Mouse (Mus musculus) embryonic facial prominence, embryonic 14.5 days (tissue): ENCODE measurements at regions not wholly inside any gene's neighbourhood (a gene's known extent, or its start where the extent isn't known, plus 50 kb on each side); places are given as distances from the start of the nearest gene placed in this dataset.

Source experiments
- ATAC-seq: fragments of 200-750 bp; cut with Nextera tagmentation; 2 replicates; pipeline ENCODE4 v1.8.0; 2017; ENCODE audit warnings: low read depth, moderate number of reproducible peaks, moderate TSS enrichment
- DNase-seq: peaks from one replicate; pipeline ENCODE4 v3.0.0-alpha.2; 2015; ENCODE audit warnings: low spot score
- H3K27ac ChIP-seq: fragments of 300-500 bp; sonication (generic); replicated peaks from 2 replicates; pipeline ENCODE4 v1.5.1; 2014; ENCODE audit warnings: low read depth, mild to moderate bottlenecking, low read length, moderate library complexity
- H3K27me3 ChIP-seq: fragments of 300-500 bp; sonication (generic); replicated peaks from 2 replicates; pipeline ENCODE4 v1.6.1; 2014; ENCODE audit warnings: low read length; ENCODE audit not compliant: control insufficient read depth, insufficient read depth
- H3K36me3 ChIP-seq: fragments of 300-500 bp; sonication (generic); 2 replicates; pipeline ENCODE4 v1.6.1; 2014; ENCODE audit warnings: low read length, mixed read lengths; ENCODE audit not compliant: control insufficient read depth, insufficient read depth
- H3K4me1 ChIP-seq: fragments of 300-500 bp; sonication (generic); 2 replicates; pipeline ENCODE4 v1.6.1; 2014; ENCODE audit warnings: antibody characterized with exemption, low read length; ENCODE audit not compliant: control insufficient read depth, insufficient read depth
- H3K4me2 ChIP-seq: fragments of 300-500 bp; sonication (generic); 2 replicates; pipeline ENCODE4 v1.6.1; 2014; ENCODE audit warnings: low read depth, mild to moderate bottlenecking, low read length, moderate library complexity, mixed read lengths
- H3K4me3 ChIP-seq: fragments of 300-500 bp; sonication (generic); 2 replicates; pipeline ENCODE4 v1.5.1; 2014; ENCODE audit warnings: low read depth, mild to moderate bottlenecking, low read length
- H3K9ac ChIP-seq: fragments of 300-500 bp; sonication (generic); 2 replicates; pipeline ENCODE4 v1.6.1; 2014; ENCODE audit warnings: low read depth, mild to moderate bottlenecking, low read length, moderate library complexity, mixed read lengths
- H3K9me3 ChIP-seq: fragments of 300-500 bp; sonication (generic); 2 replicates; pipeline ENCODE4 v1.6.1; 2016; ENCODE audit warnings: low read length; ENCODE audit not compliant: control insufficient read depth
- WGBS: fragments of 180-500 bp; shearing (Covaris S2); extraction: QIAGEN DNeasy Blood & Tissue Kit; methylation state at CpG from one replicate; pipeline ENCODE4 v1.1.7; 2014; 5-methylcytosine and 5-hydroxymethylcytosine counted together

- Histone ChIP-seq H3K4me3 (no peak overlapping the region), H3K9me3 (no peaks in the 10 kb centered on the region), H3K9ac (no peak overlapping the region), H3K36me3 (no peaks in the 10 kb centered on the region), H3K4me2 (no peak overlapping the region), H3K27ac (no peak overlapping the region), H3K27me3 (no peaks in the 10 kb centered on the region), H3K4me1 (0 out of 2 replicates have a peak, but pooled peaks cover 7% of the 10 kb centered on the region)
- WGBS: 52% methylated on average over 2 of the region's 2 CpGs
- peak; percentile 52 for DNase-seq
- ATAC-seq: 0 out of 2 replicates have a peak, but pooled peaks have one; percentile 26
Measured at GRCm38 (mm10) chr13:90798381-90798780, 106.8 kb downstream of the Atp6ap1l start.

DNA sequence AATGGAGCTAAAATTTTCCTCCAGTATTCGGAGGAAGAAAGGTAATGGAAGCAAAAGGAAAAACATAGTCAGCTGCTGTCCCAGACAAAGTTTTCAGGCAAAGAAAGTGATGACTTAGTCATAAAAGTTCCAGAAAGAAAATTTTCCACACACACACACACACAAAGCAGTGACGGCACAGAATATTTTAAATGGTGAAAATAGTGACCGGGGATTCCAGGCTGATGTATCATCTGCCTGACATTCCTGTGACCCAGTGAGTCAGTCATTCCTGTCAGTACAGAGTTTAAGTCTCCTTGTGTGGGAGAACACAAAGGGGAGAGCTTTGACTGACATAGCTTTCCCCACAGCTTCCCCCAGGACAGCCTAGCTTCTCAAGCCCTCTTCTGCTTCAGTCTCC lies 107.9 kb downstream of the Atp6ap1l start:
- no peaks in the 10 kb centered on the region for H3K36me3 ChIP-seq
- H3K9ac ChIP-seq: no peak overlapping the region
- 0 out of 2 replicates have a peak overlapping the region, but pooled peaks have one; percentile 48 for H3K27ac ChIP-seq
- WGBS: 85% methylated on average over 3 of the region's 3 CpGs
- no peak overlapping the region for H3K4me3 ChIP-seq
- no peaks in the 10 kb centered on the region for H3K9me3 ChIP-seq
- H3K27me3 ChIP-seq: no peaks in the 10 kb centered on the region
- DNase-seq (no peak), ATAC-seq (no peak)
- no peak overlapping the region for H3K4me2 ChIP-seq
- H3K4me1 ChIP-seq: 0 out of 2 replicates have a peak, but pooled peaks cover 7% of the 10 kb centered on the region

DNA sequence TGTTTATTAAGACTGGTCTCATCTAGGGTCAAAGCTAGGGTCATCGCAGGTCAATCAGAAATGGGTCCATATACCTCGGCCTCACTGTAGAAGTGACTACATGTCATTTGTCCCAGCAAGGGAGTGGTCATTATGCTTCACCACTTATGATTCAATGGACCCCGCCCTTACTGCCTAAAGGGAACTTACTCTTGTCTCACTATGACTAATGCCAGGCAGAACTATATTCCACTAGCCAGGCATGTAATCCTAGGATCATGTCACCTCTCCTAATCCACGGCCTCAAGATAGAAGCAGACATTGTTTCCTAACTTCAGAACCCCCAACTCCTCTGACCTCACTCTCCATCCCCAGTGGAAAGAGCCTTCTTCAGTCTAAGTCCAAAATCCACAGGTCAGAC lies 108.3 kb downstream of the Atp6ap1l start:
- H3K27ac ChIP-seq: no peak overlapping the region
- 83% methylated on average over 4 of the region's 4 CpGs for WGBS
- ATAC-seq (no peak), DNase-seq (no peak)
- H3K9me3 ChIP-seq: no peaks in the 10 kb centered on the region
- no peak overlapping the region for H3K9ac ChIP-seq
- H3K36me3 ChIP-seq: no peaks in the 10 kb centered on the region
- H3K4me3 ChIP-seq: no peak overlapping the region
- H3K4me1 ChIP-seq: 0 out of 2 replicates have a peak, but pooled peaks cover 7% of the 10 kb centered on the region
- H3K27me3 ChIP-seq: no peaks in the 10 kb centered on the region
- H3K4me2 ChIP-seq: no peak overlapping the region

- H3K36me3 ChIP-seq: no peaks in the 10 kb centered on the region
Measured at GRCm38 (mm10) chr13:90782435-90782834, 122.7 kb downstream of the Atp6ap1l start.

GRCm38 (mm10) chr13:90781974-90782373 lies 123.2 kb downstream of the Atp6ap1l start:
- Histone ChIP-seq H3K36me3 (no peaks in the 10 kb centered on the region), H3K27ac (no peak overlapping the region), H3K4me3 (no peak overlapping the region), H3K27me3 (no peaks in the 10 kb centered on the region), H3K4me1 (0 out of 2 replicates have a peak, but pooled peaks cover 8% of the 10 kb centered on the region), H3K4me2 (no peak overlapping the region), H3K9me3 (no peaks in the 10 kb centered on the region), H3K9ac (no peak overlapping the region)
- DNase-seq (peak; percentile 88), ATAC-seq (peak; percentile 87)
- 33% methylated on average over 2 of the region's 2 CpGs for WGBS

More at GRCm38 (mm10) chr13:90782435-90782834, 122.7 kb downstream of the Atp6ap1l start:
- H3K4me3 ChIP-seq: no peak overlapping the region
- ATAC-seq (peak; percentile 50; the same call in 1 of the 2 replicates), DNase-seq (peak; percentile 65)
- H3K27me3 ChIP-seq: no peaks in the 10 kb centered on the region
- 55% methylated on average over 1 of the region's 1 CpGs for WGBS
- no peak overlapping the region for H3K9ac ChIP-seq
- H3K4me1 ChIP-seq: 0 out of 2 replicates have a peak, but pooled peaks cover 8% of the 10 kb centered on the region
- H3K27ac ChIP-seq: no peak overlapping the region
- H3K4me2 ChIP-seq: no peak overlapping the region
- H3K9me3 ChIP-seq: no peaks in the 10 kb centered on the region

GRCm38 (mm10) chr13:90777952-90778298 lies 127.2 kb downstream of the Atp6ap1l start:
- Histone ChIP-seq H3K27ac (no peak overlapping the region), H3K36me3 (no peaks in the 10 kb centered on the region), H3K4me3 (no peak overlapping the region), H3K27me3 (no peaks in the 10 kb centered on the region), H3K4me1 (0 out of 2 replicates have a peak, but pooled peaks cover 8% of the 10 kb centered on the region), H3K4me2 (no peak overlapping the region), H3K9ac (no peak overlapping the region), H3K9me3 (no peaks in the 10 kb centered on the region)
- WGBS: 75% methylated on average over 4 of the region's 4 CpGs
- no peak for DNase-seq
- ATAC-seq: no peak

GRCm38 (mm10) chr13:90777123-90777951 lies 127.8 kb downstream of the Atp6ap1l start:
- Histone ChIP-seq H3K4me3 (no peak overlapping the region), H3K9me3 (no peaks in the 10 kb centered on the region), H3K9ac (no peak overlapping the region), H3K27me3 (no peaks in the 10 kb centered on the region), H3K4me1 (0 out of 2 replicates have a peak, but pooled peaks cover 5% of the 10 kb centered on the region), H3K27ac (no peak overlapping the region), H3K36me3 (no peaks in the 10 kb centered on the region), H3K4me2 (no peak overlapping the region)
- ATAC-seq: no peak
- DNase-seq: no peak
- WGBS: 88% methylated on average over 5 of the region's 5 CpGs

GRCm38 (mm10) chr13:90762154-90762553 lies 143.0 kb downstream of the Atp6ap1l start:
- H3K4me2 ChIP-seq: no peak overlapping the region
- ATAC-seq (no peak), DNase-seq (no peak)
- no peak overlapping the region for H3K9ac ChIP-seq
- H3K9me3 ChIP-seq: no peaks in the 10 kb centered on the region
- no peak overlapping the region for H3K4me3 ChIP-seq
- H3K27me3 ChIP-seq: no peaks in the 10 kb centered on the region
- 73% methylated on average over 2 of the region's 2 CpGs for WGBS
- H3K36me3 ChIP-seq: no peaks in the 10 kb centered on the region
- H3K4me1 ChIP-seq: no peaks in the 10 kb centered on the region
- H3K27ac ChIP-seq: no peak overlapping the region
